Mouse (Mus musculus): ENCODE results near the gene Rtkn. TPM values are rescaled to one million over a fixed set of nuclear protein-coding genes. Genes with fewer than 3 reads are reported as not detected.
A peak's percentile ranks its signal among the peaks of the same experiment; 100 is the strongest.

Rtkn gene
- polyA plus RNA-seq, 1 experiment, result 13.4 TPM

- Histone ChIP-seq H3K4me3 (ENCODE audit: insufficient read depth, low read length) (peak overlapping the region; percentile 56), H3K4me1 (ENCODE audit: control insufficient read depth, insufficient read depth, low read length) (peaks cover 6% of the 10 kb centered on the region; the same call in 1 of the 2 replicates), H3K27ac (ENCODE audit: insufficient read depth, low read length) (peak overlapping the region; percentile 98)
- TF ChIP-seq CTCF (IDR thresholded peaks at IDR 0.05; ENCODE audit: borderline replicate concordance, insufficient read depth, low read length), result no peak
- TF ChIP-seq POLR2A (IDR thresholded peaks at IDR 0.05; ENCODE audit: low read depth, low read length), result peak; percentile 81
Observed at GRCm38 (mm10) chr6:83136291-83136880, 1.1 kb downstream of the Rtkn start.

- Histone ChIP-seq H3K27ac (ENCODE audit: insufficient read depth, low read length) (peak overlapping the region; percentile 98), H3K4me3 (ENCODE audit: insufficient read depth, low read length) (peak overlapping the region; percentile 56), H3K4me1 (ENCODE audit: control insufficient read depth, insufficient read depth, low read length) (peaks cover 6% of the 10 kb centered on the region; the same call in 1 of the 2 replicates)
- no peak for TF ChIP-seq CTCF (IDR thresholded peaks at IDR 0.05; ENCODE audit: borderline replicate concordance, insufficient read depth, low read length)
- peak; percentile 71; the same call in 1 of the 2 replicates for TF ChIP-seq POLR2A (IDR thresholded peaks at IDR 0.05; ENCODE audit: low read depth, low read length)
Observed at GRCm38 (mm10) chr6:83136881-83137575, 1.8 kb downstream of the Rtkn start.

- TF ChIP-seq POLR2A (IDR thresholded peaks at IDR 0.05; ENCODE audit: low read depth, low read length), result peak; percentile 92
- no peak for TF ChIP-seq CTCF (IDR thresholded peaks at IDR 0.05; ENCODE audit: borderline replicate concordance, insufficient read depth, low read length)
- H3K27ac ChIP-seq (ENCODE audit: insufficient read depth, low read length), result peak overlapping the region; percentile 98
- H3K4me3 ChIP-seq (ENCODE audit: insufficient read depth, low read length), result peak overlapping the region; percentile 56
- peaks cover 6% of the 10 kb centered on the region; the same call in 1 of the 2 replicates for H3K4me1 ChIP-seq (ENCODE audit: control insufficient read depth, insufficient read depth, low read length)
Observed at GRCm38 (mm10) chr6:83137576-83137950, 2.3 kb downstream of the Rtkn start.

GRCm38 (mm10) chr6:83138056-83138455 is 2.8 kb downstream of the Rtkn start:
- Histone ChIP-seq H3K27ac (ENCODE audit: insufficient read depth, low read length) (peak overlapping the region; percentile 98), H3K4me3 (ENCODE audit: insufficient read depth, low read length) (peak overlapping the region; percentile 33), H3K4me1 (ENCODE audit: control insufficient read depth, insufficient read depth, low read length) (peaks cover 6% of the 10 kb centered on the region; the same call in 1 of the 2 replicates)
- TF ChIP-seq POLR2A (IDR thresholded peaks at IDR 0.05; ENCODE audit: low read depth, low read length) (no peak; the same call in 1 of the 2 replicates), CTCF (IDR thresholded peaks at IDR 0.05; ENCODE audit: borderline replicate concordance, insufficient read depth, low read length) (peak; percentile 49; the same call in 1 of the 2 replicates)

GRCm38 (mm10) chr6:83140044-83140443 is 4.8 kb downstream of the Rtkn start:
- no peak for TF ChIP-seq CTCF (IDR thresholded peaks at IDR 0.05; ENCODE audit: borderline replicate concordance, insufficient read depth, low read length)
- TF ChIP-seq POLR2A (IDR thresholded peaks at IDR 0.05; ENCODE audit: low read depth, low read length), result no peak
- Histone ChIP-seq H3K27ac (ENCODE audit: insufficient read depth, low read length) (no peak overlapping the region), H3K4me1 (ENCODE audit: control insufficient read depth, insufficient read depth, low read length) (peaks cover 12% of the 10 kb centered on the region; the same call in 1 of the 2 replicates), H3K4me3 (ENCODE audit: insufficient read depth, low read length) (no peak overlapping the region)

GRCm38 (mm10) chr6:83141636-83142035 is 6.4 kb downstream of the Rtkn start:
- H3K4me1 ChIP-seq (ENCODE audit: control insufficient read depth, insufficient read depth, low read length), result peaks cover 21% of the 10 kb centered on the region
- no peak for TF ChIP-seq POLR2A (IDR thresholded peaks at IDR 0.05; ENCODE audit: low read depth, low read length)
- no peak for TF ChIP-seq CTCF (IDR thresholded peaks at IDR 0.05; ENCODE audit: borderline replicate concordance, insufficient read depth, low read length)
- H3K4me3 ChIP-seq (ENCODE audit: insufficient read depth, low read length), result no peak overlapping the region
- no peak overlapping the region for H3K27ac ChIP-seq (ENCODE audit: insufficient read depth, low read length)

- TF ChIP-seq POLR2A (IDR thresholded peaks at IDR 0.05; ENCODE audit: low read depth, low read length) (no peak), CTCF (IDR thresholded peaks at IDR 0.05; ENCODE audit: borderline replicate concordance, insufficient read depth, low read length) (no peak)
- peaks cover 21% of the 10 kb centered on the region for H3K4me1 ChIP-seq (ENCODE audit: control insufficient read depth, insufficient read depth, low read length)
- no peak overlapping the region for H3K4me3 ChIP-seq (ENCODE audit: insufficient read depth, low read length)
- H3K27ac ChIP-seq (ENCODE audit: insufficient read depth, low read length), result no peak overlapping the region
Observed at GRCm38 (mm10) chr6:83142211-83142731, 7.0 kb downstream of the Rtkn start.

GRCm38 (mm10) chr6:83142886-83143285 is 7.6 kb downstream of the Rtkn start:
- Histone ChIP-seq H3K4me1 (ENCODE audit: control insufficient read depth, insufficient read depth, low read length) (peaks cover 21% of the 10 kb centered on the region), H3K4me3 (ENCODE audit: insufficient read depth, low read length) (no peak overlapping the region), H3K27ac (ENCODE audit: insufficient read depth, low read length) (no peak overlapping the region)
- no peak for TF ChIP-seq CTCF (IDR thresholded peaks at IDR 0.05; ENCODE audit: borderline replicate concordance, insufficient read depth, low read length)
- no peak for TF ChIP-seq POLR2A (IDR thresholded peaks at IDR 0.05; ENCODE audit: low read depth, low read length)

GRCm38 (mm10) chr6:83145209-83145608 is 9.9 kb downstream of the Rtkn start:
- TF ChIP-seq POLR2A (IDR thresholded peaks at IDR 0.05; ENCODE audit: low read depth, low read length) (no peak), CTCF (IDR thresholded peaks at IDR 0.05; ENCODE audit: borderline replicate concordance, insufficient read depth, low read length) (no peak)
- Histone ChIP-seq H3K4me1 (ENCODE audit: control insufficient read depth, insufficient read depth, low read length) (peaks cover 18% of the 10 kb centered on the region), H3K4me3 (ENCODE audit: insufficient read depth, low read length) (no peak overlapping the region), H3K27ac (ENCODE audit: insufficient read depth, low read length) (peak overlapping the region; percentile 28)

- H3K4me1 ChIP-seq (ENCODE audit: control insufficient read depth, insufficient read depth, low read length), result peaks cover 18% of the 10 kb centered on the region
- H3K4me3 ChIP-seq (ENCODE audit: insufficient read depth, low read length), result no peak overlapping the region
- TF ChIP-seq POLR2A (IDR thresholded peaks at IDR 0.05; ENCODE audit: low read depth, low read length) (no peak), CTCF (IDR thresholded peaks at IDR 0.05; ENCODE audit: borderline replicate concordance, insufficient read depth, low read length) (no peak)
- peak overlapping the region; percentile 16 for H3K27ac ChIP-seq (ENCODE audit: insufficient read depth, low read length)
Observed at GRCm38 (mm10) chr6:83145805-83146204, 10.5 kb downstream of the Rtkn start.

Measured in embryonic fibroblast, embryonic 13.5 days (primary cell).